Mouse (Mus musculus) lung, embryonic 15.5 days (tissue): ENCODE data around the gene Mgat3. TPM values are rescaled to one million over a fixed set of nuclear protein-coding genes. Genes with fewer than 3 reads are reported as not detected.

Experiments used
- ATAC-seq: fragments of 200-750 bp; cut with Nextera tagmentation; 2 replicates; pipeline ENCODE4 v1.8.0; 2017; ENCODE audit warnings: moderate number of reproducible peaks, borderline replicate concordance; ENCODE audit not compliant: low FRiP score, low TSS enrichment; ENCODE audit errors: extremely low read depth
- H3K27ac ChIP-seq: fragments of 300-500 bp; sonication (generic); 2 replicates; pipeline ENCODE4 v1.5.1; 2015; ENCODE audit warnings: moderate library complexity, mild to moderate bottlenecking, inconsistent platforms
- H3K27me3 ChIP-seq: fragments of 300-500 bp; sonication (generic); 2 replicates; pipeline ENCODE4 v1.6.1; 2015; ENCODE audit warnings: inconsistent platforms
- H3K36me3 ChIP-seq: fragments of 300-500 bp; sonication (generic); 2 replicates; pipeline ENCODE4 v1.6.1; 2015; ENCODE audit warnings: inconsistent platforms
- H3K4me1 ChIP-seq: fragments of 300-500 bp; sonication (generic); 2 replicates; pipeline ENCODE4 v1.6.1; 2015; ENCODE audit warnings: inconsistent platforms
- H3K4me2 ChIP-seq: fragments of 300-500 bp; sonication (generic); 2 replicates; pipeline ENCODE4 v1.6.1; 2015; ENCODE audit warnings: inconsistent platforms, mild to moderate bottlenecking, moderate library complexity
- H3K4me3 ChIP-seq: fragments of 300-500 bp; sonication (generic); 2 replicates; pipeline ENCODE4 v1.5.1; 2015; ENCODE audit warnings: mild to moderate bottlenecking, inconsistent platforms
- H3K9ac ChIP-seq: fragments of 300-500 bp; sonication (generic); 2 replicates; pipeline ENCODE4 v1.6.1; 2015; ENCODE audit warnings: inconsistent platforms
- H3K9me3 ChIP-seq: fragments of 300-500 bp; sonication (generic); 2 replicates; pipeline ENCODE4 v1.6.1; 2016; ENCODE audit warnings: inconsistent platforms
- WGBS: fragments of 180-500 bp; shearing (Covaris S2); methylation state at CpG from one replicate; pipeline ENCODE4 v1.1.7; 2015; 5-methylcytosine and 5-hydroxymethylcytosine counted together
- polyA plus RNA-seq: library from polyadenylated mRNA; unstranded; fragments of >200 nt; fragmentation: Nextera tagmentation; extraction: Ambion mirVana; gene quantifications from 2 replicates; pipeline ENCODE4 v1.2.1, GENCODE M21; 2015

Mgat3 gene
- polyA plus RNA-seq, 1 experiment from 2014 or later, result 5.2 TPM

DNA sequence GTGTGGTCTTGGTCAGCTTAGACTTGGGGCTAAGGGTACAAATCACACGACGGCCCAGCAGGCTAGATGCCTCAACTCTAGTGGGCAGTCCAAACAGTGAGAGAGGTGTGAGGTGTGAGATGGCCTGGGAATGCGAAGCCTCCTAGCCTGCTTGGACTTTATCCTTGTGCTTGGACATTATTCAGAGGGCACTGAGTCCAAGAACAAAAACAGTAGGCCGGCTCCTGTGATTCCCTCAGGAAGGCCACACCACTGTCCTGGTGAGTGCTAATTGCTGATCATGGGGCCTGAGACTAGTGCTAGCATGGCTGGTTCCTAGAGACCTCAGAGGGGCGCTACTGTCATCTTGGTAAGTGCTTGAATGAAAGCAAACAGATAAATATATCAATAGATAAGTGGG lies 15.4 kb downstream of the Mgat3 start:
- no peak overlapping the region for H3K9ac ChIP-seq
- no peak for ATAC-seq
- H3K4me3 ChIP-seq, result no peak overlapping the region
- no peak overlapping the region for H3K27ac ChIP-seq
- H3K36me3 ChIP-seq, result no peaks in the 10 kb centered on the region
- 66% methylated on average over 5 of the region's 5 CpGs for WGBS
- no peaks in the 10 kb centered on the region for H3K9me3 ChIP-seq
- peaks cover 10% of the 10 kb centered on the region for H3K4me1 ChIP-seq
- H3K4me2 ChIP-seq, result no peak overlapping the region
- H3K27me3 ChIP-seq, result no peaks in the 10 kb centered on the region

DNA sequence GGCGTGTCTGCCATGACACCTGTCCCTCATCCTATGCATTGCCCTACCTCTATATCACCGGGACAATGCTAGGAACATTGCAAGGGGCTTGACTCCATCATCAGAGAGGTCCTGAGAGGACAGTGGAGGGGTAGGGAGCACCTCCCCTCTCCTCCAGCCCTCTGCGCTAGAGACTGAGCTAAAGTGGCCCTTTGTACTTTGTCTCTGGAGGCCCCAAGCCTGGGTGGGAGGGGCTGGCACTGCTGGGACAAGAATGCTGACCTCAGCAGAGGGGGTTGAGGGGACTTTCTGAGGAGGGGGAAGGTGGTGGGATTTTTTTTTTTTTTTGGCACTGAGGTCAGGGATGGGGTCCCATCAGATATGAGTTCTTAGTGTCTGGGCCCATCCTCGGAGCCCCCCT lies 16.6 kb downstream of the Mgat3 start:
- no peak overlapping the region for H3K9ac ChIP-seq
- H3K27me3 ChIP-seq, result no peaks in the 10 kb centered on the region
- 0 out of 2 replicates have a peak, but pooled peaks have one; percentile 17 for ATAC-seq
- H3K4me1 ChIP-seq, result peaks cover 10% of the 10 kb centered on the region
- H3K4me2 ChIP-seq, result no peak overlapping the region
- no peaks in the 10 kb centered on the region for H3K9me3 ChIP-seq
- no peaks in the 10 kb centered on the region for H3K36me3 ChIP-seq
- H3K4me3 ChIP-seq, result no peak overlapping the region
- no peak overlapping the region for H3K27ac ChIP-seq
- WGBS, result 55% methylated on average over 4 of the region's 4 CpGs

GRCm38 (mm10) chr15:80191585-80192245 lies 18.2 kb downstream of the Mgat3 start:
- no peak overlapping the region for H3K4me2 ChIP-seq
- peaks cover 10% of the 10 kb centered on the region for H3K4me1 ChIP-seq
- WGBS, result 61% methylated on average over 8 of the region's 8 CpGs
- H3K36me3 ChIP-seq, result no peaks in the 10 kb centered on the region
- ATAC-seq, result no peak
- H3K27me3 ChIP-seq, result no peaks in the 10 kb centered on the region
- H3K9ac ChIP-seq, result no peak overlapping the region
- no peak overlapping the region for H3K4me3 ChIP-seq
- H3K9me3 ChIP-seq, result no peaks in the 10 kb centered on the region
- no peak overlapping the region for H3K27ac ChIP-seq

GRCm38 (mm10) chr15:80192246-80192585 lies 18.7 kb downstream of the Mgat3 start:
- WGBS, result 89% methylated on average over 5 of the region's 6 CpGs
- Histone ChIP-seq H3K4me3 (no peak overlapping the region), H3K4me2 (no peak overlapping the region), H3K27ac (no peak overlapping the region), H3K4me1 (peaks cover 10% of the 10 kb centered on the region), H3K36me3 (no peaks in the 10 kb centered on the region), H3K27me3 (no peaks in the 10 kb centered on the region), H3K9ac (no peak overlapping the region), H3K9me3 (no peaks in the 10 kb centered on the region)
- no peak for ATAC-seq

DNA sequence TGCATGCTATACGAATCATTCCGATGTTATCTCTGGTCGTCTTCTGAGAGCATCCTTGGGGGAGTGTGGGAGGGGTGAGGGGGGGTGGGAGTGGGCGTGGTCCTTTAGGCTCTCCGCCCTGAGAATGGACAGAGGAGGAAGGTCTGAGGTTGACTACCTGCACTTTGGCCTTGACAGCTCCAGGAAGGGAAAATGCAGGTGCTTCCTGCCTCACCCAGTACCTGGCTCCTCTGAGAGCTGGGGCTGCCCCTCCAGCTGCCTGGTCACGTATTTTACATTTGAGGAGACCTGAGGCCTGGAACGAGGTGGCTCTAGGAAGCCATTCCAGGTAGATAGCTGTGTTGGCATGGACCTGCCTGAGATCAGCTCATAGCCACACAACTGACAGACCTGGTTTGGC lies 19.3 kb downstream of the Mgat3 start:
- H3K9me3 ChIP-seq, result no peaks in the 10 kb centered on the region

GRCm38 (mm10) chr15:80199556-80199955 lies 26.0 kb downstream of the Mgat3 start:
- Histone ChIP-seq H3K36me3 (no peaks in the 10 kb centered on the region), H3K4me3 (no peak overlapping the region), H3K9ac (no peak overlapping the region), H3K27ac (no peak overlapping the region), H3K4me2 (no peak overlapping the region), H3K27me3 (no peaks in the 10 kb centered on the region), H3K4me1 (no peaks in the 10 kb centered on the region), H3K9me3 (no peaks in the 10 kb centered on the region)
- WGBS, result 71% methylated on average over 2 of the region's 2 CpGs
- ATAC-seq, result no peak

More for the DNA sequence above, 19.3 kb downstream of the Mgat3 start:
- no peak overlapping the region for H3K4me3 ChIP-seq
- no peak for ATAC-seq
- H3K4me2 ChIP-seq, result no peak overlapping the region
- H3K4me1 ChIP-seq, result peaks cover 10% of the 10 kb centered on the region
- no peak overlapping the region for H3K27ac ChIP-seq
- no peaks in the 10 kb centered on the region for H3K27me3 ChIP-seq
- no peak overlapping the region for H3K9ac ChIP-seq
- no peaks in the 10 kb centered on the region for H3K36me3 ChIP-seq
- 67% methylated on average over 7 of the region's 7 CpGs for WGBS

GRCm38 (mm10) chr15:80202111-80202775 lies 28.7 kb downstream of the Mgat3 start:
- H3K4me2 ChIP-seq, result no peak overlapping the region
- H3K27me3 ChIP-seq, result no peaks in the 10 kb centered on the region
- H3K9me3 ChIP-seq, result no peaks in the 10 kb centered on the region
- H3K4me3 ChIP-seq, result no peak overlapping the region
- H3K4me1 ChIP-seq, result no peaks in the 10 kb centered on the region
- H3K27ac ChIP-seq, result no peak overlapping the region
- WGBS, result 71% methylated on average over 6 of the region's 6 CpGs
- no peaks in the 10 kb centered on the region for H3K36me3 ChIP-seq
- H3K9ac ChIP-seq, result no peak overlapping the region
- ATAC-seq, result no peak

- Histone ChIP-seq H3K27me3 (no peaks in the 10 kb centered on the region), H3K4me3 (no peak overlapping the region), H3K9me3 (no peaks in the 10 kb centered on the region), H3K4me2 (no peak overlapping the region), H3K36me3 (no peaks in the 10 kb centered on the region), H3K4me1 (no peaks in the 10 kb centered on the region), H3K27ac (no peak overlapping the region), H3K9ac (no peak overlapping the region)
- ATAC-seq, result no peak
- 29% methylated on average over 4 of the region's 4 CpGs for WGBS
These were observed 29.9 kb downstream of the Mgat3 start for GRCm38 (mm10) chr15:80203406-80203805.

DNA sequence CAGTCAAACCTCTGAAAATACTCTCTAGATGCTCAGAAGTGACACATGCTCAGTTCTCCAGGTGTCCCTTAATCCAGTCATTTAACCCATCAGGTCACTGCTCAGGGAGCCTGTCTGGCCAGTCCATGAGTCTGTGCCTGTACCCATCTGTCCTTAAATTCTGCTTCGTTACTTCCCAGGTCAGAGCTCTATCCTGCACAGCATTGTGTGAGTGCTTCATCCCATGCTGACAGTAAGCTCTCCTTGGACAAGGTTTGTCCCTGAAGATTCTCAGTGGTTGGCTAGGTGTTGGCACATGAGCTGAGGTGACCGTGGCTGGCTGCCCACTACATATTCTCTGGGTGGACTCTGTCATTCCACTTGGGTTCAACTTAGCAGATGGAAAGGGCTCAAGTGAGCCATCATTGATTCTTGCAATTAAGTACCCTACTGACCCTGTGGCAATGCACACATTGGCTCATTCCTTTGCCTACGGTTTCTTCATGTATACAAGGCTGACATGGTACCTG lies 32.6 kb downstream of the Mgat3 start:
- no peak for ATAC-seq
- no peak overlapping the region for H3K27ac ChIP-seq
- H3K9me3 ChIP-seq, result no peaks in the 10 kb centered on the region
- no peak overlapping the region for H3K9ac ChIP-seq
- no peaks in the 10 kb centered on the region for H3K36me3 ChIP-seq
- H3K4me2 ChIP-seq, result no peak overlapping the region
- no peaks in the 10 kb centered on the region for H3K4me1 ChIP-seq
- WGBS, result 83% methylated on average over 3 of the region's 3 CpGs
- H3K27me3 ChIP-seq, result no peaks in the 10 kb centered on the region
- no peak overlapping the region for H3K4me3 ChIP-seq

DNA sequence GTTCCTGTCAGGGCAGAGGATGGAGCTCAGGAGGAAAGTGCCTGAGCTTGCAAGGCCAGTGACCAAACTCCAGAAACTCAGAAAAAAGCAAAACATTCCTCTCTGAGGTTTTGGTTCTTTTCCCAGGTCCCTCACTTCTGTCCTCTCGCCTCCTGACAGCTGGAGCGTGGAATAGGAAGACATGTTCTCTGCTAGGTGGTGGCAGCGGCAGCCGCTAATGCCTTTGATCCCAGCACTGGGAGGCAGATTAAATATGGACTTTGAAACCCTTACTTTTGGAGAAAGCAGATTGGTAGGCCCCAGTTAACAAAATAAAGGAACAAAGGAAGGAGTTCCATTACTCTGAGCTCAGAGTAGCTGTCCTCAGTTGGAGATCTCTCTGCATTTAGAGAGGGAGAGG lies 34.9 kb downstream of the Mgat3 start:
- Histone ChIP-seq H3K4me1 (no peaks in the 10 kb centered on the region), H3K4me3 (no peak overlapping the region), H3K9ac (no peak overlapping the region), H3K9me3 (no peaks in the 10 kb centered on the region), H3K4me2 (no peak overlapping the region), H3K36me3 (peaks cover 4% of the 10 kb centered on the region; the same call in 1 of the 2 replicates), H3K27me3 (no peaks in the 10 kb centered on the region), H3K27ac (no peak overlapping the region)
- 32% methylated on average over 4 of the region's 4 CpGs for WGBS
- no peak for ATAC-seq

- H3K4me1 ChIP-seq, result no peaks in the 10 kb centered on the region
- H3K36me3 ChIP-seq, result peaks cover 4% of the 10 kb centered on the region; the same call in 1 of the 2 replicates
- no peak overlapping the region for H3K27ac ChIP-seq
- no peak for ATAC-seq
- no peak overlapping the region for H3K4me2 ChIP-seq
- no peak overlapping the region for H3K9ac ChIP-seq
- H3K27me3 ChIP-seq, result no peaks in the 10 kb centered on the region
- no peaks in the 10 kb centered on the region for H3K9me3 ChIP-seq
- H3K4me3 ChIP-seq, result no peak overlapping the region
These were observed 40.2 kb downstream of the Mgat3 start for GRCm38 (mm10) chr15:80213688-80214087.

DNA sequence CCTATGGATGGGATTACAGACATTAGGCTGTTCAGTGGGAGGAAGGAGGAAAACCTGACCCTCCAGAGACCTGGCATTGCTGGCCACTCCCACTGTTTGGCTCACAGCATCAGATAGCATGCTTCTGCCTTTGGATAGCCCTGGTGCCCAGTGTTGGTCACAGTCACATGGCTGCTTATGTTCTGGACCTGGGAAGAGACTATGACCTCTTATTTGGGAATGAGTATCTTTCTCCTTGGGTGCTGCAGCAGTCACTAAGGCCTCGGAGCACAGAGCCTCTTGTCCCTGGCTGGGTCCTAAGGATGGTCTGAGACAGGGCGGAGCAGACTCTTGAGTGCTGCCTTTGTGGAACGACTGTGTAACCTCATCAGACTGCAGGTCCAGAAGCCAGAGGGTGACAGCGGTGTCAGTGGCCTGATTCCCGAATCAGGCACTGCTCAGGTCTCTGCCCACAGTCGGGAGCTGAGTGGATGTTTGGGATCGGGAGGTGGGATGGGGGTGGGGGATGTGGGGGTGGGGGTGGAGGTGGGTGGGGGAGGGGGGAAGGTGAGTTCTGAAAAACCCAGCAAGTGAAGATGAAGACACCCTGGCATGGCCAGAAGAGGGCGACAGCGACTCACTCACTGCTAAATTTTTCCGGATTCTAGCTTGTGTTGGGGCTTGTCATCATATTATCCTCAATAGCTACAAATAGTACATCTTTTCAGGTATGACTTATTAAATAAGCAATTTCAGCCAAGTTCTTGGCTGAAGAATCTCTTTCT lies 42.4 kb downstream of the Mgat3 start:
- H3K4me2 ChIP-seq, result no peak overlapping the region
- no peak overlapping the region for H3K4me3 ChIP-seq
- H3K9me3 ChIP-seq, result no peaks in the 10 kb centered on the region
- no peak overlapping the region for H3K9ac ChIP-seq
- ATAC-seq, result no peak
- WGBS, result 18% methylated on average over 10 of the region's 10 CpGs
- H3K27ac ChIP-seq, result no peak overlapping the region
- no peaks in the 10 kb centered on the region for H3K27me3 ChIP-seq
- peaks cover 8% of the 10 kb centered on the region; the same call in 1 of the 2 replicates for H3K4me1 ChIP-seq
- peaks cover 4% of the 10 kb centered on the region; the same call in 1 of the 2 replicates for H3K36me3 ChIP-seq
